Mouse (Mus musculus) layer of hippocampus, adult 9-10 months (tissue): ENCODE data around the gene F11r.

Source experiments
- DNase-seq: peaks from one replicate; pipeline ENCODE4 v3.0.0; 2022; ENCODE audit warnings: low spot score

Gene F11r

DNA sequence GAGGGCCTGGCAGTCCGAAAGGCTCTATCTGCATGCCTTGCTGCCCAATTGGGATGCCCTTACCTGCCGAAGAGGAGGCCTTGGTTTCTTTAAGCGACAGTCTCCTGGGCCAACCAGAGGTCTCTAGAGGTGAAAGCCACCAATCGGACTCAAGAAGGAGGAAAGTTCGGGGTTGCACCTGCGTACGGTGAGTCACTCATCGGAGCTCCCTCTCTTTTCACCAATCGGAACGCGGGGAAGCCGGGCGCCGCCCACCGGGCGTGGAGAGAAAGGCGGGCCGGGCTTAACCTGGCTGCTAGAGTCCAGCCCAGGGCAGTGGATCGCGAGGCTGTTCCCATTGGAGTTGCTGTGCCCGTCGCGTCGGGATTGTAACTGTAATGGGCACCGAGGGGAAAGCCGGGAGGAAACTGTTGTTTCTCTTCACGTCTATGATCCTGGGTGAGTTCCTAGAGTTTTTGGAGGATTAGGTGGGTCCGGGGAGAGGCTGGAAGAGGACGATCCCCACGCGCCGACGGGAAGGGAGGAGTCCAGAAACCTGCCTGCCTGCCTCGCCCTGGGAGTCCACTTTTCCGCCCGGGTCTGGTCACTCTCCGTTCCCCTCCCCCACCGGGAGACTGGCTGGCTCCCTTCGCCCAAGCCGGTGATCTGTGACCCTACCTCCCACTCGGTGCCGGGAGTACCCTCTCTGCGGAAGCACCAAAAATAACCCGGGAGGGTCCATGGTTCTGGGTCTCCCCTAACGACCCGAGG is at the start of gene F11r:
TSS of gene F11r (plus strand) at position 272 of the 750 bp plus-strand sequence.
- no peak for DNase-seq

DNA sequence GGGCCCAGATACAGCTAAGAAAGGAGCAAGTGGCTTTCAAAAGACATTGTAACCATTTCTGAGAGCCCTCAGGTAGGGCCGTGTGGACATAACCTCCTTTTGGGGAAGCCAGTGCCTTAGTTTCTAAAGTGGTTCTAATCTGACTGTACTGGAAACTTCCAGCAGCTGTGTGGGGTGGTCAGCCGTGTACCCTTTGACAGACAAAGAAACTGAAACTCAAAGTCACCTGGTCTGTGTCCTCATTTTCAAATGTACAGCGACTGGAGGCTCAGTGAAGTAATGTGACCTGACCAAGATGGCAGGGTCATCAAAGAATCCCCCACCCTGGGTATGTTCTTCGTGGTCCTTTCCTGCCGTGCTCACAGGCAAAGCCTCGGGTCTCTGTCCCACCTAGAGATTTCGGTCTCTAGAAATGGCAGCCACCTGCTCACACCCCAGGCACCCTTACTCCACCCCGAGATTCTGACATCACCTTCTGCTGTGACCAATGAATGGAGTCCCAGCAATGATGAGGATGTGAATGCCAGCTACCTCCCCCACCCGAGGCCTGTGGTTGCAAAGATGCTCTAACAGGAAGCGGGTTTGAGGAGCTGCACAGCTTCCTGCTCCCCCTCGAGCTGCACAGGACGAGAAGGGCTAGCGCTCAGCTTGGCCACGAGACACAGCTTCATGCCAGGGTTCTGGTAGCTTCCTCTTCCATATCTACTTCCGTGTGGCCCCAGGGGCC is 48.8 kb upstream of the F11r start, which contains the start of gene Arhgap30:
TSS of gene Arhgap30 (plus strand) at position 579 of the 727 bp plus-strand sequence.
- no peak for DNase-seq

- no peak for DNase-seq
Measured at GRCm38 (mm10) chr1:171390101-171390500, 47.2 kb upstream of the F11r start.

DNA sequence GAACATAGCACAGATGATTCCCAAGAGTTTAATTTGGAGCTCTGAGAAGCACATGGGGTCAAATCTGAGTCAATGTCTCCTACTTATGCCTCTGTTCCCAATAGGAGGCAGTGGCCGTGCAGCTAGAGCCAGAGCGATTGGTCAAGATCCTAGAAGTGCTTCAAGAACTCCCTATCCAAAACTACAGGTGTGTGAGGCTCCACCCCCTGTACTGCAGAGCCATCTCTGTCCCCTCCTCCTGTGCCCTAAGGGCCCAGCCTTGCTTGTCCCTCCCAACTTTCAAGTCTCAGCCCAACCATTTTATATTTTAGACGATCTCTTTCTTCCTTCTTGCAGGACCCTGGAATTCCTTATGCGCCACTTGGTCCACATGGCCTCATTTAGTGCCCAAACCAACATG is 35.5 kb upstream of the F11r start:
- DNase-seq: no peak

- DNase-seq: no peak
Measured at GRCm38 (mm10) chr1:171402991-171403390, 34.3 kb upstream of the F11r start.

- no peak for DNase-seq
Measured at GRCm38 (mm10) chr1:171407263-171407662, 30.1 kb upstream of the F11r start.

- DNase-seq: no peak
Measured at GRCm38 (mm10) chr1:171410231-171410630, 27.1 kb upstream of the F11r start.

- peak; percentile 88 for DNase-seq
Measured at GRCm38 (mm10) chr1:171410947-171411484, 26.3 kb upstream of the F11r start, which contains the start of gene Usf1. Gene Usf1 (plus strand): TSS chr1:171411313.

GRCm38 (mm10) chr1:171411492-171411941 is 25.8 kb upstream of the F11r start:
- peak; percentile 41 for DNase-seq

- no peak for DNase-seq
Measured at GRCm38 (mm10) chr1:171412001-171412441, 25.3 kb upstream of the F11r start.

DNA sequence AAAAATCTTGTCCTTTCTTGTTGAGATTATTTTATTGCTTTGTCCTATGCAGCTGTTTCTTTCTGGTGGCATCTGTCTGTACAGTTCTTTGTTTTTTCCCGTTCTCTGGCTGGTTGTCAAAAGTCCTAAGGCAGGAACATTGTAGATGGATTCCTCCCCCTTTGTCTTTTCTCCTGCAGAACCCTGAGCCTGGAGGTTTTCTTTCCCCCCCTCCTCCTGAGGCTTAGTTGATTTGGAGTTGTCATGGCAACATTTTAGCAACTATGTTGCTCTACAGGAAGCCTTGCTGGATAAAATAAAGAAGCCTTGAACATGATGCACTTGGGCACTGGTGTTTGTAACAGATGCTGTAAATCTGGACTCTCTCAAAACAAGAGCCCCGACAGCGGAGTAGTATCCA is 24.9 kb upstream of the F11r start:
- no peak for DNase-seq

GRCm38 (mm10) chr1:171413608-171414007 is 23.7 kb upstream of the F11r start:
- no peak for DNase-seq

GRCm38 (mm10) chr1:171418660-171419059 is 18.7 kb upstream of the F11r start, which contains the start of gene Tstd1:
Gene Tstd1 (plus strand): TSS chr1:171418872.
- no peak for DNase-seq

- no peak for DNase-seq
Measured at GRCm38 (mm10) chr1:171419291-171419882, 17.9 kb upstream of the F11r start.

GRCm38 (mm10) chr1:171419905-171420304 is 17.4 kb upstream of the F11r start:
- DNase-seq: no peak

GRCm38 (mm10) chr1:171422504-171423095 is 14.7 kb upstream of the F11r start:
- no peak for DNase-seq

DNA sequence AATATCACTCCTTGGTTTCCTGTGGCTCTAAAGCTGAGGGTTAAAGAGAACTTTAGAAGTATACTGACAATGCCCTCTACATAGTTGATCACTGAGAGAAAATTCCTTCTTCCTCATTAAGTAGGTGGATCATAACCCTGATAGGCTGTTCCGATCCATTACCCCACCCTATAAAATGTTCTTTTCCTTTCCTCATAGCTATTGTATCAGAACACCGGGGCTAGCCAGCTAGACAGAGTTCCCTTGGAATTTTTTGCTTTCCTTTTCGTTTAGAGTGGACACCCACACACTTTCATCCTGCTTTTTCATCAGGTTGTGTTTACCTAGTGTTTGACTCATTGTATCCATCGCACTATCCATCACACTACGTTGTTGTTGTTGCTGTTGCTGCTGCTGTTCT is 12.7 kb upstream of the F11r start:
- DNase-seq: no peak

DNA sequence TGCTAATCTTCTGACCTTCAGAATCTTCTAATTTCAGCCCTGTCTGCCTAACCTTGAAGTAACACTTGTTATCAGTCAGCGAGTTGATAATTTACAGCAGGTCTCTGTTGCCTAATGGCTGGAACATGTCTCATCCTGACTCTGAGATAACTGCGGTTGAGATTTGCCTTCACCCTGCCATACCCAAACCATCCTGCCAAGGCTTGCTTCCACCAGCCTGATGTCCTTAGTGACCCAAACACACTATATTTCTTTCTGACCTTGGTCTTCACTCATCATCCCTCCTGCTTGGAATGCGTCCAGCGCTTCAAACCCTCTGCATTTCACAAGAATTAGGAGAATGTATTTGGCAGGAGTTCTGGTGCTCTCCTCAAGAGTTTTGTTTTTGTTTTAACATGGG is 12.2 kb upstream of the F11r start:
- DNase-seq: no peak

- no peak for DNase-seq
Measured at GRCm38 (mm10) chr1:171432158-171432557, 5.2 kb upstream of the F11r start.

- no peak for DNase-seq
Measured at GRCm38 (mm10) chr1:171435288-171435814, 2.0 kb upstream of the F11r start.

- no peak for DNase-seq
Measured at GRCm38 (mm10) chr1:171435974-171436373, 1.4 kb upstream of the F11r start.
